Mouse (Mus musculus) spleen, adult 2 months (tissue): Measurements from ENCODE around the gene Fam189b.

Experiments
- CTCF ChIP-seq: fragments of 200-500 bp; IDR thresholded peaks from 2 replicates; pipeline ENCODE4 v1.5.1; 2011; ENCODE audit warnings: mild to moderate bottlenecking, inconsistent platforms; ENCODE audit not compliant: insufficient read depth, insufficient read length, insufficient replicate concordance; ENCODE audit errors: extremely low read depth
- POLR2A ChIP-seq: fragments of 200-500 bp; IDR thresholded peaks from 2 replicates; pipeline ENCODE4 v1.6.1; 2011; ENCODE audit warnings: low read depth, low read length, inconsistent platforms

DNA sequence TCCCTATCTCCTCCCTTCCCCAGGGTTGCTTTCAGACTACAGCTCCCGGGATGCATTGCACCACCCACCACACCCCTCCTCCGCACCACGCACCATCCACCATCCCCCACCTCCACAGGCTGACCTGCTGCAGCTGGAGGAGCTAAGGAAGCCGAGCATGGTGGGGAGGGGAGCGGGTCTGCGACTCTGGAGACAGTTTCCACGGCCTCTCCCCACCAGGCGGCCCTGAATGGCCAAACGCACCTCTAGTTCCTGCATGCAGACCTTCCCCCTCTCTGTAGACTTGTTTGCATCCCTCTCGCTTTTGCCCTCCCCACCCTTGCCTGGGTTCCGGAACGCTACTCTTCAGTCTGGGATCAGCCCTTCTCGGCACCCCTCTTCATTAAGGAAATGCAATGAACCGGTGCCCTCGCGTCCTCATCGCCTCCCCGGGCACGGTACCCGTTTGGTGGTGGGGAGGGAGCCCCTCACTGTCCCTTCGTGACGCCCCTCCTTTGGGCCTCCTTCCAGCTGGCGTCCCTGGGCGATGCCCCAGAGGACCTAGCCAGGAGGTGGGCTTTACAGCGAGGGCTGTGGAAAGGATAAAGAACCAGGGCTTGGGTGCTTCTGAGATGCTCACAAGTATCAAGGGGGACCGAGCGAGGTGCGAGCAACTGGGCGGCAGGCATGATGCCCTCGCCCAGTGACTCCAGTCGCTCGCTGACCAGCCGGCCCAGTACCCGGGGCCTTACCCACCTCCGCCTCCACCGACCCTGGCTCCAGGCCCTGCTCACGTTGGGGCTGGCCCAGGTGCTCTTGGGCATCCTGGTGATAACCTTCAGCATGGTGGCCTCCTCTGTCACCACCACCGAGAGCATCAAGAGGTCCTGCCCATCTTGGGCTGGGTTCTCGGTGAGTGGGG, at the start of gene Fam189b:
- TF ChIP-seq CTCF (no peak), POLR2A (no peak)
